Mouse (Mus musculus): ENCODE data around the gene Sp9.

GRCm38 (mm10) chr2:73231081-73231480 lies 40.6 kb upstream of the Sp9 start:
- TF ChIP-seq CHD2 (IDR thresholded peaks at IDR 0.05; ENCODE audit: low read length) (no peak), CTCF (conservative IDR thresholded peaks at IDR 0.05 in 1 of 2, IDR thresholded peaks at IDR 0.05 in 1 of 2; ENCODE audit: low read depth in 2 of 2, low read length in 2 of 2) (no peak), POLR2AphosphoS2 (IDR thresholded peaks at IDR 0.05; ENCODE audit: low read depth, low read length) (no peak), TCF12 (IDR thresholded peaks at IDR 0.05; ENCODE audit: low read depth, low read length) (no peak), NRF1 (IDR thresholded peaks at IDR 0.05; ENCODE audit: low read depth, low read length) (no peak), RCOR1 (conservative IDR thresholded peaks at IDR 0.05; ENCODE audit: low read depth, low read length) (no peak), ELF1 (IDR thresholded peaks at IDR 0.05; ENCODE audit: low read depth, low read length) (no peak), ETS1 (conservative IDR thresholded peaks at IDR 0.05; ENCODE audit: low read depth, low read length) (no peak), USF1 (IDR thresholded peaks at IDR 0.05; ENCODE audit: low read depth, low read length) (no peak), MAX (IDR thresholded peaks at IDR 0.05; ENCODE audit: low read length) (no peak), MEF2A (IDR thresholded peaks at IDR 0.05; ENCODE audit: borderline replicate concordance, low read depth, low read length) (no peak), POLR2A (IDR thresholded peaks at IDR 0.05; ENCODE audit: low read depth, low read length) (no peak)

All from CH12.LX (cell line).